Mouse (Mus musculus): Measurements from ENCODE around the gene Slc22a6. TPM values are rescaled to one million over a fixed set of nuclear protein-coding genes. Genes with fewer than 3 reads are reported as not detected.

The Slc22a6 gene
- total RNA-seq, 2 experiments from 2014 or later, result not detected

- no peak for TF ChIP-seq CTCF (IDR thresholded peaks at IDR 0.05)
- intact Hi-C loops (cut with DNase I), result no loop called here
- H3K4me3 ChIP-seq, result no peak overlapping the region
- DNase-seq, result no peak
- no peak overlapping the region for H3K27ac ChIP-seq
Measured at GRCm38 (mm10) chr19:8592155-8592554, 25.7 kb upstream of the Slc22a6 start.

- no peak for DNase-seq
- Histone ChIP-seq H3K4me3 (no peak overlapping the region), H3K27ac (no peak overlapping the region)
- no peak for TF ChIP-seq CTCF (IDR thresholded peaks at IDR 0.05)
- intact Hi-C loops (cut with DNase I), result no loop called here
Measured at GRCm38 (mm10) chr19:8592873-8593408, 24.9 kb upstream of the Slc22a6 start.

DNA sequence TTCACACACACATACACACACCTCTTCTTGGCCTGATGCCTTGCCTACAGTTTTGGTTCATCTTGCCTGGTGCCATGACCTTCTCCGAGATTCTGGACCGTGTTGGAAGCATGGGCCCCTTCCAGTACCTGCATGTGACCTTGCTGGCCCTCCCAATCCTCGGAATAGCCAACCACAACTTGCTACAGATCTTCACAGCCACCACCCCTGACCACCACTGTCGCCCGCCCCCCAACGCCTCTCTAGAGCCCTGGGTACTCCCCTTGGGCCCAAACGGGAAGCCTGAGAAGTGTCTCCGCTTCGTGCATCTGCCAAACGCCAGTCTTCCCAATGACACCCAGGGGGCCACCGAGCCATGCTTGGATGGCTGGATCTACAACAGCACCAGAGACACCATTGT, 24.0 kb upstream of the Slc22a6 start:
- intact Hi-C loops (cut with DNase I), result no loop called here
- DNase-seq, result no peak
- TF ChIP-seq CTCF (IDR thresholded peaks at IDR 0.05), result no peak
- no peak overlapping the region for H3K4me3 ChIP-seq
- H3K27ac ChIP-seq, result no peak overlapping the region

DNA sequence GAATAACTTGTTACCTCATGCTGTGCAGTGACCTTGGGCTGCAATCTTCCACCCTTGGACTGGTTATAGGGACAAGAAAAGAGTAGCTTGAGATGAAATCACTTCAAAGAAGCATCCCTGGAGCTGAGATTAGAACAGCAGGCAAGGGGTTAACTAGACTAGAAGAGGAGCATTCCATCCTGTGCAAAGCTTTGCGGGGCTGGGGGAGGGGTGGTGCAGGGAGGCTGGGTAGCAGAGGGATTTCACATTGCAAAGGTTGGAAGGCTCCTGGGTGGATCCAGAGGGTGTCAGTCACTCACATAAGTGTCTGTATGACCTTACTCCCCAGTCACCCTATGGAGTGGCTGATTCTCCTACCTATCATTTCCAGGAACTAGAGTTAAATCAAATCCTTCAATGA, 23.3 kb upstream of the Slc22a6 start:
- DNase-seq, result no peak
- intact Hi-C loops (cut with DNase I), result no loop called here
- no peak for TF ChIP-seq CTCF (IDR thresholded peaks at IDR 0.05)
- H3K27ac ChIP-seq, result no peak overlapping the region
- H3K4me3 ChIP-seq, result no peak overlapping the region

DNA sequence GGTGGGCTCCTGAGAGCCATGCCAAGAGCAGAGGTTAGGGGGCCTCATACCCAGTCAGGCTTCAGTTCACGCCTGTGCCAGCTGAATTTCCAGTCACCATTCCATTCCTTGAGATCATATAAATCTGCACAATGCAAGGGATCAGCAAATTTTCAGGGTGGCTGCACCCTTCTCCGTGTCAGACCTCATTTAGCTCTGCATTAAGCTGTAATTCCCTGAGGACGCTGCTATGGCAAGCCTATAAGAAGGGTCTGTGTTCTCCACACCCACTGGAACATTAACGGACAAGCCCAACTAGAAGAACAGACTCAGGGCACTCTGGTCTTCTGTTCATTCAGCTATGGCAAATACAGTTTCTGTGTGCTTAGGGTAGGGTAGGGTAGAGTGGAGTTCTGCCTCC, 20.6 kb upstream of the Slc22a6 start:
- intact Hi-C loops (cut with DNase I), result no loop called here
- TF ChIP-seq CTCF (IDR thresholded peaks at IDR 0.05), result no peak
- DNase-seq, result no peak
- no peak overlapping the region for H3K27ac ChIP-seq
- no peak overlapping the region for H3K4me3 ChIP-seq

DNA sequence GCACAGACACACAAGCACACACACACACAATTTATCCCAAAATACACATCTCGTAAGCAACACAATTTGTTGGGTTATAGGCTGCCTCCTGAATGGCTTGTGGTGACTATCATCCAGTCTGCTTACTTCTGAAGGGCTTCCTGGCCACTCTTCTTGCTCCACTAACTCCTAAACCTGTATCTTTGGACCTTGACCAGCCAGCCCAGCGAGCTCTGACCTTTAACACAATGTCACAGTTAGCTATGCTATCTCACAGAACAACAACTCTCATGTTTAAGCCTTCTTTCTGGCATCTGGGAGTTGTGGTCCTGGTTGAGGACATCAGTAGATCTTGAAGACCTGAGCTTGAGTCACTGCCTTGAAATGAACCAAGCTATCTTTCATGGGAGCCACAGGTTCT, 18.6 kb upstream of the Slc22a6 start:
- H3K27ac ChIP-seq, result no peak overlapping the region
- DNase-seq, result no peak
- no peak for TF ChIP-seq CTCF (IDR thresholded peaks at IDR 0.05)
- H3K4me3 ChIP-seq, result no peak overlapping the region
- intact Hi-C loops (cut with DNase I), result no loop called here

- Histone ChIP-seq H3K27ac (no peak overlapping the region), H3K4me3 (no peak overlapping the region)
- intact Hi-C loops (cut with DNase I), result no loop called here
- no peak for TF ChIP-seq CTCF (IDR thresholded peaks at IDR 0.05)
- DNase-seq, result no peak
Measured at GRCm38 (mm10) chr19:8601922-8602321, 15.9 kb upstream of the Slc22a6 start.

GRCm38 (mm10) chr19:8602914-8603313, 14.9 kb upstream of the Slc22a6 start:
- Histone ChIP-seq H3K4me3 (no peak overlapping the region), H3K27ac (no peak overlapping the region)
- intact Hi-C loops (cut with DNase I), result no loop called here
- no peak for DNase-seq
- TF ChIP-seq CTCF (IDR thresholded peaks at IDR 0.05), result no peak

GRCm38 (mm10) chr19:8604536-8605240, 13.2 kb upstream of the Slc22a6 start:
- TF ChIP-seq CTCF (IDR thresholded peaks at IDR 0.05), result no peak
- H3K27ac ChIP-seq, result no peak overlapping the region
- intact Hi-C loops (cut with DNase I), result no loop called here
- DNase-seq, result no peak
- no peak overlapping the region for H3K4me3 ChIP-seq

- H3K27ac ChIP-seq, result no peak overlapping the region
- TF ChIP-seq CTCF (IDR thresholded peaks at IDR 0.05), result no peak
- intact Hi-C loops (cut with DNase I), result no loop called here
- H3K4me3 ChIP-seq, result no peak overlapping the region
- DNase-seq, result no peak
Measured at GRCm38 (mm10) chr19:8605241-8605558, 12.6 kb upstream of the Slc22a6 start.

DNA sequence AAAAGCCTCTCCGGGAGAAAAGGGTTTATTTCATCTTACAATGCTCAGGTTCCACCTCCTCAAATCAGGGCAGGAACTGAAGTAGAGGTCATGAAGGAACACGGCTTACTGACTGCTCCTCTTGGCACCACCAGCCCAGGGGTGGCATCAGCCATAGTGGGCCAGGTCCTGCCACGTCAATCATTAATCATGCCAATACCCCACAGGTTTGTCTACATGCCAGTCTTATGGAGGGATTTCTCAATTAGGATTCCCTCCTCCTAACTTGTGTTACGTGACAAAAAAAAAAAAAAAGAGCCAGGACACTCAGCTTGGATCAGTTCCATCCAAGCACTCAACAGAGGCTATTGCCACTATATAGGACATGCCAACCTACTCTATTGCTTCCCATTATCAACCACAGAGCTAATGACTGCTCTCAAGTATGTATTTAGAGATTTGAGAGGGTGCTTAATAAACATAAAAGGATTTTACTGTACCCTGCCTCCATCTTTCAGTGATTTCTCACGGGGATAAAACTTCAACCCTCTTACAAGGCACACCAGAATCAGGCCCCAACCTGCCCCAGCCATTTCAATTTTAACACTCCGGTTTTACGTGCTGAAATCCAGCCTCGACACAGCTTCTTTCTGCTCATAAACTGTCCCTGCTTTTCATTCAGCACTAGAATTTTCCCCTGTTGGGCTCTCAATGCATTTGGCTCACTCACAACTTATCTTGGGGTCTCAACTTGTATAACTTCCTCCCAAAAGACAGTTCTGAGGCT, 6.3 kb upstream of the Slc22a6 start:
- Histone ChIP-seq H3K4me3 (no peak overlapping the region), H3K27ac (no peak overlapping the region)
- intact Hi-C loops (cut with DNase I), result no loop called here
- no peak for TF ChIP-seq CTCF (IDR thresholded peaks at IDR 0.05)
- no peak for DNase-seq

GRCm38 (mm10) chr19:8613111-8613510, 4.7 kb upstream of the Slc22a6 start:
- intact Hi-C loops (cut with DNase I), result no loop called here
- H3K27ac ChIP-seq, result no peak overlapping the region
- H3K4me3 ChIP-seq, result no peak overlapping the region
- no peak for TF ChIP-seq CTCF (IDR thresholded peaks at IDR 0.05)
- no peak for DNase-seq

- H3K27ac ChIP-seq, result no peak overlapping the region
- no peak for TF ChIP-seq CTCF (IDR thresholded peaks at IDR 0.05)
- DNase-seq, result no peak
- intact Hi-C loops (cut with DNase I), result no loop called here
- H3K4me3 ChIP-seq, result no peak overlapping the region
Measured at GRCm38 (mm10) chr19:8614343-8614742, 3.5 kb upstream of the Slc22a6 start.

DNA sequence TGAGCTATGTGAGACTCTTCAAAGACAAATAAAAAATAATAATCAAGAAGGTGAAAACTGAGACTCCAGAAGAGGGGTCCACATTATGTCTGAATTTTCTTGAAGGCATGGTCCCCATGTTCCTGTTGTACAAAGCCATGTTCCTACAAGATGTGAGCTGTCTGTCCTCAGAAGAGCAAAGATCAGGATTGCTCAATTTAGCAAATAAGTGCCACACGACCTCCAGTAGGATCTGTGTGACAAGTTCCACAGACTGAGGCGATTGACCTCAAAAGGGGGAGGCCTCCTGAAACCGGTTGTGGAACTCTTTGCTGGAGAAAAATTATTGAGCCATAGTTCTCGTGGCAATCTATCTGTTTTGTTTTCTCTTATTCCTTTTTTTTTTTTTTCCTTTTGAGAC, 1.5 kb upstream of the Slc22a6 start:
- intact Hi-C loops (cut with DNase I), result no loop called here
- TF ChIP-seq CTCF (IDR thresholded peaks at IDR 0.05), result no peak
- no peak overlapping the region for H3K27ac ChIP-seq
- no peak overlapping the region for H3K4me3 ChIP-seq
- DNase-seq, result no peak

Measured in gastrocnemius, adult 2 months (tissue).